32 mouse cellular contexts compared by ENCODE assay signal in the genomic region with DNA sequence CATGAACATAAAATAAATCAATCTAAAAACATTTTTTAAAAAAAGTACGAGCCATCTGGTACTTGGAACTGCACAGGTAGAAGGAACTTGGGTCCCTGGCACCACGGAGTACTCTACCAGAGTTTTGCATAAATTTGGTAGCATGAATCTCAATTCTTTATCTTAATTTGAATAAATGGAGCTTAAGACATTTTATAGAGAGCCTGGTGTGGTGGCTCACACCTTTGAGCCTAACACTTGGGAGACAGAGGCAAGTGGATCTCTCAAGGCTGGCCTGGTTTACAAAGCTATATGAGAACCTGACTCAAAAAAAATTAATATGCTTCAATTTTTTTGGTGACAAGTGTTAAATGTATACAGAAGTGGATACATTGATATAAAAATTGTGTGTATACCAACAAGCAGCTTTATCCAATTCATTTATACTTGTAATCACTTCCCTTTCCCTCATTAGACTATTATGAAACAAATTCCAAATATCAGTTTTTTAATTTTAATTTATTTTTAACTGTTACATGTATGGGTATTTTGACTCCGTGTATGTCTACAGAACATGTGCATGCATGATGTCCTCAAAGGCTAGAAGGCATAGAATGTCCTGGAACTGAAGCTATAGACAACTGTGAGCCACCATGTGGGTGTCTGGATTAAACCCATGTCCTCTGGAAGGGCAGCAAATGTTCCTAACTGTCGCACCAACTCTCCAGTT.
"Had no signal": no experiment of that assay in that cellular context is flagged by ENCODE, and none has a peak within 500 bp of the region (broad histone marks: within the 10 kb centered on the region; RNA-seq: fewer than 3 reads in every experiment).

No protein-coding gene starts in this region.

- H3K9me3 ChIP-seq: limb, embryonic 10.5 days; limb, embryonic 12.5 days; limb, embryonic 13.5 days; limb, embryonic 15.5 days; liver, embryonic 12.5 days; liver, embryonic 13.5 days; liver, embryonic 15.5 days; lung, embryonic 15.5 days; megakaryocyte, embryonic 14.5 days; midbrain, embryonic 10.5 days; midbrain, embryonic 12.5 days; midbrain, embryonic 13.5 days; midbrain, embryonic 15.5 days; neural tube, embryonic 12.5 days had no signal

- H3K27ac ChIP-seq: limb, embryonic 10.5 days; limb, embryonic 12.5 days; limb, embryonic 13.5 days; limb, embryonic 15.5 days; liver, embryonic 12.5 days; liver, embryonic 13.5 days; liver, embryonic 14.5 days; liver, embryonic 15.5 days; lung, embryonic 15.5 days; macrophage; midbrain, embryonic 10.5 days; midbrain, embryonic 12.5 days; midbrain, embryonic 13.5 days; midbrain, embryonic 15.5 days; neural tube, embryonic 12.5 days had no signal

- DNase-seq: left cerebral cortex, postnatal 4 days; liver; liver, embryonic 13.5 days; liver, postnatal 0 days; lung, adult 18-20 months; lung, adult 2 months; lung, embryonic 14.5 days; lung, postnatal 10 days; lung, postnatal 14 days; lung, postnatal 36 days; lung, postnatal 4 days; midbrain, embryonic 14.5 days had no signal

- H3K36me3 ChIP-seq: limb, embryonic 10.5 days; limb, embryonic 12.5 days; limb, embryonic 13.5 days; limb, embryonic 15.5 days; liver, embryonic 12.5 days; liver, embryonic 13.5 days; liver, embryonic 15.5 days; lung, embryonic 15.5 days; midbrain, embryonic 10.5 days; midbrain, embryonic 12.5 days; midbrain, embryonic 13.5 days; midbrain, embryonic 15.5 days; neural tube, embryonic 12.5 days had no signal

- H3K9ac ChIP-seq: limb, embryonic 12.5 days; limb, embryonic 13.5 days; limb, embryonic 15.5 days; liver, embryonic 12.5 days; liver, embryonic 13.5 days; liver, embryonic 14.5 days; liver, embryonic 15.5 days; liver, postnatal 0 days; lung, embryonic 14.5 days; lung, embryonic 15.5 days; midbrain, embryonic 12.5 days; midbrain, embryonic 13.5 days; midbrain, embryonic 15.5 days; neural tube, embryonic 12.5 days had no signal

- H3K27me3 ChIP-seq: limb, embryonic 12.5 days; limb, embryonic 13.5 days; limb, embryonic 15.5 days; liver, embryonic 12.5 days; liver, embryonic 13.5 days; liver, embryonic 15.5 days; lung, embryonic 15.5 days; megakaryocyte, embryonic 14.5 days; midbrain, embryonic 13.5 days; midbrain, embryonic 15.5 days had no signal

- ATAC-seq: liver, embryonic 12.5 days; liver, postnatal 0 days; lung, postnatal 0 days; midbrain, embryonic 13.5 days; midbrain, embryonic 15.5 days; midbrain, embryonic 16.5 days had no signal

- H3K4me1 ChIP-seq: limb, embryonic 15.5 days; midbrain, embryonic 10.5 days had no signal

- H3K4me2 ChIP-seq: limb, embryonic 12.5 days; limb, embryonic 13.5 days; limb, embryonic 15.5 days; liver, embryonic 11.5 days; liver, embryonic 12.5 days; liver, embryonic 13.5 days; liver, embryonic 15.5 days; lung, embryonic 14.5 days; lung, embryonic 15.5 days; midbrain, embryonic 11.5 days; midbrain, embryonic 12.5 days; midbrain, embryonic 13.5 days; midbrain, embryonic 15.5 days; neural tube, embryonic 12.5 days had no signal

- H3K4me3 ChIP-seq: limb, embryonic 10.5 days; limb, embryonic 12.5 days; limb, embryonic 13.5 days; limb, embryonic 15.5 days; liver, embryonic 12.5 days; liver, embryonic 13.5 days; liver, embryonic 15.5 days; lung, embryonic 15.5 days; megakaryocyte, embryonic 14.5 days; midbrain, embryonic 10.5 days; midbrain, embryonic 12.5 days; midbrain, embryonic 13.5 days; midbrain, embryonic 15.5 days; myocyte; neural tube, embryonic 12.5 days had no signal
